Mouse (Mus musculus) lung, adult 18-20 months (tissue): ENCODE results near the gene Otop3.
"Not testable (repeated sequence)": the region's sequence is repeated elsewhere in the genome, so short reads cannot be mapped to it uniquely, and the experiment has no call there.

Experiments
- DNase-seq, 2 experiments: peaks; one replicate each; pipeline ENCODE4 v3.0.0; 2022; ENCODE audit warnings: mixed read lengths in 2 of 2

Gene Otop3

GRCm38 (mm10) chr11:115367395-115367944, 32.9 kb downstream of the Otop3 start, which contains the start of gene Hid1:
Gene Hid1, minus strand, starts transcription at chr11:115367756.
- peak; percentile 90 for DNase-seq

GRCm38 (mm10) chr11:115370368-115370767, 35.8 kb downstream of the Otop3 start:
- no peak for DNase-seq

GRCm38 (mm10) chr11:115371354-115371753, 36.8 kb downstream of the Otop3 start:
- DNase-seq: no peak

- no peak for DNase-seq
Measured at GRCm38 (mm10) chr11:115372015-115372414, 37.5 kb downstream of the Otop3 start.

- DNase-seq: no peak
Measured at GRCm38 (mm10) chr11:115372737-115373136, 38.2 kb downstream of the Otop3 start.

GRCm38 (mm10) chr11:115373805-115374694, 39.5 kb downstream of the Otop3 start:
- DNase-seq: peak; percentile 69 to 80

GRCm38 (mm10) chr11:115374695-115375425, 40.3 kb downstream of the Otop3 start:
- DNase-seq: no peak

GRCm38 (mm10) chr11:115376722-115377121, 42.2 kb downstream of the Otop3 start:
- DNase-seq: no peak

GRCm38 (mm10) chr11:115377254-115377653, 42.7 kb downstream of the Otop3 start:
- no peak for DNase-seq

- no peak for DNase-seq
Measured at GRCm38 (mm10) chr11:115377854-115378253, 43.3 kb downstream of the Otop3 start.

GRCm38 (mm10) chr11:115381276-115381675, 46.7 kb downstream of the Otop3 start:
- DNase-seq: no peak

- peak; percentile 94 to 95 for DNase-seq
Measured at GRCm38 (mm10) chr11:115381743-115382539, 47.4 kb downstream of the Otop3 start, which contains the start of gene Cdr2l. Gene Cdr2l, plus strand, starts transcription at chr11:115381916.

- no peak for DNase-seq
Measured at GRCm38 (mm10) chr11:115382891-115383290, 48.4 kb downstream of the Otop3 start.

GRCm38 (mm10) chr11:115383701-115384474, 49.4 kb downstream of the Otop3 start:
- peak; percentile 35 to 54 for DNase-seq

GRCm38 (mm10) chr11:115384587-115384986, 50.1 kb downstream of the Otop3 start:
- no peak for DNase-seq

GRCm38 (mm10) chr11:115386859-115387258, 52.3 kb downstream of the Otop3 start:
- not testable (repeated sequence) for DNase-seq

GRCm38 (mm10) chr11:115391358-115391757, 56.8 kb downstream of the Otop3 start:
- DNase-seq: no peak

- no peak for DNase-seq
Measured at GRCm38 (mm10) chr11:115393721-115394325, 59.3 kb downstream of the Otop3 start.
